Mouse (Mus musculus): ENCODE measurements around the gene S100a6. TPM values are rescaled to one million over a fixed set of nuclear protein-coding genes. Genes with fewer than 3 reads are reported as not detected.

The S100a6 gene
- polyA plus RNA-seq, 2 experiments: 108 to 233 TPM

DNA sequence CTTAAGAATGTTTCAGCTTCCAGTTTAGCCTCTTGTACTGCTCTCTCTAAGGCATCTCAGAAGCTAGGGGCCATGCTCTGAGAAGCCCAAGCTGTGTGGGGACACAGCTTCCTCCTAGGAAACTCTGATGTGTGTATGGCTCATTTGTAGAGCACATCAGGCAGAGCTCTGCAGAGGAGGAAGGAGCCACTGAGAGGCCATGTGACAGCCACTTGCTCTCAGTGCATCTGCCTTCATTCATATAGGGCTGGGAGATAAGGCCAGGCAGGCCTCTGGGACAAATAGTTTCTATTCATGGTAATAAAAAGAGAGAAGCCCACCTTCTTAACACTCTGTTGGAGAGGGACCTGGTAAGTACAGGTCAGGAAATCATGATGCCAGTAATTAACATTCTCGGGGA, 18.2 kb upstream of the S100a6 start:
- ATAC-seq (ENCODE audit: low FRiP score, low read depth): no peak
- Histone ChIP-seq H3K4me2 (replicated peaks; ENCODE audit: low read depth, low read length, severe bottlenecking) (no peak overlapping the region), H3K9me3 (ENCODE audit: control insufficient read depth, low read length) (no peaks in the 10 kb centered on the region; the same call in 1 of the 2 replicates), H3K9ac (ENCODE audit: low read depth, low read length, severe bottlenecking) (no peak overlapping the region), H3K4me3 (replicated peaks; ENCODE audit: low read length) (no peak overlapping the region), H3K27me3 (ENCODE audit: control insufficient read depth, insufficient read depth, low read length) (no peaks in the 10 kb centered on the region), H3K27ac (replicated peaks; ENCODE audit: low read depth, low read length) (no peak overlapping the region), H3K4me1 (ENCODE audit: control insufficient read depth, insufficient read depth, low read length) (no peaks in the 10 kb centered on the region), H3K36me3 (ENCODE audit: control insufficient read depth, insufficient read depth, low read length) (no peaks in the 10 kb centered on the region)
- no peak for DNase-seq (ENCODE audit: low spot score)
- 21% methylated on average over 1 of the region's 1 CpGs for WGBS
- TF ChIP-seq POLR2A (IDR thresholded peaks at IDR 0.05; ENCODE audit: borderline replicate concordance, extremely low read depth, insufficient read depth, insufficient read length): no peak

DNA sequence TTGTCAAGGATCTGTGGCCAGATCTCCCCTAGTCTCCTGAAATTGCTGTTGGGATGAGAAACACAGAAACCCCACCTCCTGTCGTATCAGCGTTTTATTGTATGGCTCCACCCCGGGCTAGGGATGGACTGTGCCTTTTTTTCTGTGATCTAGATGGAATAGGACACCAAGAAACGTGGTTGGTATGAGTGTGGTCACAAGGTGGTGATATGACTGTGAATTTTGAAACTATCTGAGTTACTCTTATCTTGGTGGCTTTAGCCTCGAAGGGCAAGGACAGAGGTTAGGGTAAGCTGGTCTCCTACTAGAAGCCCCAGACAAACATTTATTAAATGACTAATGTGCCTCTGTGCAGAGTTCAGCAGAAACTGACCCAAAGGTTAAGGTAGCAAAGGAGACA, 17.1 kb upstream of the S100a6 start:
- Histone ChIP-seq H3K36me3 (ENCODE audit: control insufficient read depth, insufficient read depth, low read length) (no peaks in the 10 kb centered on the region), H3K9ac (ENCODE audit: low read depth, low read length, severe bottlenecking) (no peak overlapping the region), H3K4me2 (replicated peaks; ENCODE audit: low read depth, low read length, severe bottlenecking) (no peak overlapping the region), H3K4me1 (ENCODE audit: control insufficient read depth, insufficient read depth, low read length) (no peaks in the 10 kb centered on the region), H3K4me3 (replicated peaks; ENCODE audit: low read length) (no peak overlapping the region), H3K27ac (replicated peaks; ENCODE audit: low read depth, low read length) (no peak overlapping the region), H3K9me3 (ENCODE audit: control insufficient read depth, low read length) (no peaks in the 10 kb centered on the region; the same call in 1 of the 2 replicates), H3K27me3 (ENCODE audit: control insufficient read depth, insufficient read depth, low read length) (no peaks in the 10 kb centered on the region)
- no peak for ATAC-seq (ENCODE audit: low FRiP score, low read depth)
- DNase-seq (ENCODE audit: low spot score): no peak
- 71% methylated on average over 5 of the region's 5 CpGs for WGBS
- no peak for TF ChIP-seq POLR2A (IDR thresholded peaks at IDR 0.05; ENCODE audit: borderline replicate concordance, extremely low read depth, insufficient read depth, insufficient read length)

DNA sequence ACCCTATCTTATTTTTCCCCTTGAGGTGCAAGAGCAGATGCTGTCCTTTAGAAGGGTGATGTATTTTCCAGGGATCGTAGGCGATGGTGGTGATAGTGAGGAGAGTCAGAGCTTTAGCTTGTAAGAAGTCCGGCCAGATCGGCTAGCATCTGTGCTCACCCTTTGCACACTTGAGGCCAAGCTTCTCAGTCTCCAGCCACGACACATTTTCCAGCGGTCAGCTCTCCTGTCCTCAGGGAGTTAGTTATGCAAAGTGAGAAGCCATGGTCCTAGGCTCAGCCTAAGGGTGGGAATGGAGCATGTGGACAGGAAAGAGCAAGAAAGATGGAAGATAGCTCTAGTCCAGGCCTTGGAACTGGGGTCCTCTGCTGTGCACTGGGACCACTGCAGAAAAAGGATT, 15.9 kb upstream of the S100a6 start:
- H3K4me1 ChIP-seq (ENCODE audit: control insufficient read depth, insufficient read depth, low read length): no peaks in the 10 kb centered on the region
- no peak overlapping the region for H3K4me2 ChIP-seq (replicated peaks; ENCODE audit: low read depth, low read length, severe bottlenecking)
- H3K27ac ChIP-seq (replicated peaks; ENCODE audit: low read depth, low read length): no peak overlapping the region
- H3K27me3 ChIP-seq (ENCODE audit: control insufficient read depth, insufficient read depth, low read length): no peaks in the 10 kb centered on the region
- no peak overlapping the region for H3K9ac ChIP-seq (ENCODE audit: low read depth, low read length, severe bottlenecking)
- 87% methylated on average over 6 of the region's 6 CpGs for WGBS
- DNase-seq (ENCODE audit: low spot score) (no peak), ATAC-seq (ENCODE audit: low FRiP score, low read depth) (no peak)
- TF ChIP-seq POLR2A (IDR thresholded peaks at IDR 0.05; ENCODE audit: borderline replicate concordance, extremely low read depth, insufficient read depth, insufficient read length): no peak
- H3K4me3 ChIP-seq (replicated peaks; ENCODE audit: low read length): no peak overlapping the region
- no peaks in the 10 kb centered on the region for H3K36me3 ChIP-seq (ENCODE audit: control insufficient read depth, insufficient read depth, low read length)
- no peaks in the 10 kb centered on the region; the same call in 1 of the 2 replicates for H3K9me3 ChIP-seq (ENCODE audit: control insufficient read depth, low read length)

DNA sequence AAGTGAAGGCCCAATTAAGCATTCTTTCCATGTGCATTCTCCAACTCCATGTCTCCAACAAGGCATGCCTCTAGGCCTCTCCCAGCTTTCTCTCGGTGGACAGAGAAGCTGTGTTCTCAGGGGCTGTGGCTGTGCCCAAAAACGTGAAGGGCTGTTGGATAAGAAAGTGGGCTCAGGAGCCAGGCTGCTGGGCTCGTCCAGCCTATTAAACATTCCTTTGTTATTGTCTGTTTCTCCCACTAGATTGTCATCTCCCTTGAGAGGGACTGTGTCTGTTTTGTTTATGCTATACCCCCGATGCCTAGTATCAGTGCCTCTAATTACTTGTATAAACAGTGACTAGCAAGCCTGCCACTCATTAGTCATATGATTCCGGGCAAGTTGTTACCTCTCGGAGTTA, 14.9 kb upstream of the S100a6 start:
- DNase-seq (ENCODE audit: low spot score): no peak
- H3K9me3 ChIP-seq (ENCODE audit: control insufficient read depth, low read length): no peaks in the 10 kb centered on the region; the same call in 1 of the 2 replicates
- H3K27ac ChIP-seq (replicated peaks; ENCODE audit: low read depth, low read length): no peak overlapping the region
- no peaks in the 10 kb centered on the region for H3K36me3 ChIP-seq (ENCODE audit: control insufficient read depth, insufficient read depth, low read length)
- no peaks in the 10 kb centered on the region for H3K27me3 ChIP-seq (ENCODE audit: control insufficient read depth, insufficient read depth, low read length)
- H3K4me2 ChIP-seq (replicated peaks; ENCODE audit: low read depth, low read length, severe bottlenecking): no peak overlapping the region
- H3K4me3 ChIP-seq (replicated peaks; ENCODE audit: low read length): no peak overlapping the region
- H3K4me1 ChIP-seq (ENCODE audit: control insufficient read depth, insufficient read depth, low read length): no peaks in the 10 kb centered on the region
- H3K9ac ChIP-seq (ENCODE audit: low read depth, low read length, severe bottlenecking): no peak overlapping the region
- ATAC-seq (ENCODE audit: low FRiP score, low read depth): no peak
- TF ChIP-seq POLR2A (IDR thresholded peaks at IDR 0.05; ENCODE audit: borderline replicate concordance, extremely low read depth, insufficient read depth, insufficient read length): no peak
- WGBS: 41% methylated on average over 6 of the region's 6 CpGs

GRCm38 (mm10) chr3:90598212-90598611, 14.5 kb upstream of the S100a6 start:
- Histone ChIP-seq H3K36me3 (ENCODE audit: control insufficient read depth, insufficient read depth, low read length) (no peaks in the 10 kb centered on the region), H3K27me3 (ENCODE audit: control insufficient read depth, insufficient read depth, low read length) (no peaks in the 10 kb centered on the region), H3K4me1 (ENCODE audit: control insufficient read depth, insufficient read depth, low read length) (peaks cover 3% of the 10 kb centered on the region), H3K4me3 (replicated peaks; ENCODE audit: low read length) (no peak overlapping the region), H3K27ac (replicated peaks; ENCODE audit: low read depth, low read length) (no peak overlapping the region), H3K9me3 (ENCODE audit: control insufficient read depth, low read length) (no peaks in the 10 kb centered on the region; the same call in 1 of the 2 replicates), H3K9ac (ENCODE audit: low read depth, low read length, severe bottlenecking) (no peak overlapping the region), H3K4me2 (replicated peaks; ENCODE audit: low read depth, low read length, severe bottlenecking) (no peak overlapping the region)
- DNase-seq (ENCODE audit: low spot score) (no peak), ATAC-seq (ENCODE audit: low FRiP score, low read depth) (no peak)
- no peak for TF ChIP-seq POLR2A (IDR thresholded peaks at IDR 0.05; ENCODE audit: borderline replicate concordance, extremely low read depth, insufficient read depth, insufficient read length)
- 64% methylated on average over 4 of the region's 4 CpGs for WGBS

GRCm38 (mm10) chr3:90599401-90599800, 13.3 kb upstream of the S100a6 start:
- Histone ChIP-seq H3K36me3 (ENCODE audit: control insufficient read depth, insufficient read depth, low read length) (no peaks in the 10 kb centered on the region), H3K4me3 (replicated peaks; ENCODE audit: low read length) (no peak overlapping the region), H3K4me1 (ENCODE audit: control insufficient read depth, insufficient read depth, low read length) (peaks cover 14% of the 10 kb centered on the region), H3K27me3 (ENCODE audit: control insufficient read depth, insufficient read depth, low read length) (no peaks in the 10 kb centered on the region), H3K9me3 (ENCODE audit: control insufficient read depth, low read length) (no peaks in the 10 kb centered on the region), H3K27ac (replicated peaks; ENCODE audit: low read depth, low read length) (no peak overlapping the region), H3K9ac (ENCODE audit: low read depth, low read length, severe bottlenecking) (no peak overlapping the region), H3K4me2 (replicated peaks; ENCODE audit: low read depth, low read length, severe bottlenecking) (no peak overlapping the region)
- 63% methylated on average over 3 of the region's 3 CpGs for WGBS
- TF ChIP-seq POLR2A (IDR thresholded peaks at IDR 0.05; ENCODE audit: borderline replicate concordance, extremely low read depth, insufficient read depth, insufficient read length): no peak
- DNase-seq (ENCODE audit: low spot score) (no peak), ATAC-seq (ENCODE audit: low FRiP score, low read depth) (no peak)

Data from limb, embryonic 14.5 days (tissue).